Mouse (Mus musculus) cerebellum, adult 2 months (tissue): ENCODE data around the gene Gm20604.

Experiments used
- CTCF ChIP-seq: fragments of 200-500 bp; IDR thresholded peaks from 2 replicates; pipeline ENCODE4 v1.5.1; 2011; ENCODE audit warnings: low read depth, mild to moderate bottlenecking, control low read depth, low read length, moderate library complexity, borderline replicate concordance; ENCODE audit not compliant: insufficient read depth
- POLR2A ChIP-seq: fragments of 200-500 bp; IDR thresholded peaks from 2 replicates; pipeline ENCODE4 v1.6.1; 2011; ENCODE audit warnings: low read length, control low read depth, borderline replicate concordance; ENCODE audit not compliant: insufficient read depth

DNA sequence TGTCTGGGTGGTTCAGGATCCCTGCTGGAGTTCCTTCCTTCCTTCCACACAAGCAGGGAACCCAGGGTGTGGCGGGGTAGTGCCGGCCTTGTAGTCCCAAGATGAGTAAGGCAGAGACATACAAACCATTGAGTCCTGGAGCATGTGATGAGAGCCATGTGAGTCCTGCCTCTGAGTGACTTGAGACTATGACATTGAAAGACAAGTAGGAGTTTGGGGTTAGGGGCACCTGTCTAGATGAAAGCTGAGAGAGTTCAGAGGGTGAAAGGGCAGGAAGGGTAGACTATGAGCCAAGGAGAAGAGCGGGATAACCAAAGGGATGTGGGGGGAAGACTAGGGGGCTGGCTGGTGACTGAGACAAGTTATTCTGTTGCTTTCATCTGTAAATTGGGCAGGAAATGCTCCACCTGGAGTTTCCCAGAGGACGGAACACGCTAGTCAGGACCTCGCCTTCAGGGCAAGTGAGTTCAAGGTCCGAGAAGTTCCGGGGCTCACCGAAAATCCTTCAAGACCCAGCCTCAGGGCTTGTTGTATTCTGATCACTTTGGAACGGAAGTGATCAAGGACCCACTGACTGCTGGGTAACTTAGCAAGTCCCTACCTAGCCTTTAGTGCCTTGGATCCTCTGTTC is 51.5 kb downstream of the Gm20604 start:
- TF ChIP-seq CTCF: no peak
- TF ChIP-seq POLR2A: no peak
